In the genomic region with DNA sequence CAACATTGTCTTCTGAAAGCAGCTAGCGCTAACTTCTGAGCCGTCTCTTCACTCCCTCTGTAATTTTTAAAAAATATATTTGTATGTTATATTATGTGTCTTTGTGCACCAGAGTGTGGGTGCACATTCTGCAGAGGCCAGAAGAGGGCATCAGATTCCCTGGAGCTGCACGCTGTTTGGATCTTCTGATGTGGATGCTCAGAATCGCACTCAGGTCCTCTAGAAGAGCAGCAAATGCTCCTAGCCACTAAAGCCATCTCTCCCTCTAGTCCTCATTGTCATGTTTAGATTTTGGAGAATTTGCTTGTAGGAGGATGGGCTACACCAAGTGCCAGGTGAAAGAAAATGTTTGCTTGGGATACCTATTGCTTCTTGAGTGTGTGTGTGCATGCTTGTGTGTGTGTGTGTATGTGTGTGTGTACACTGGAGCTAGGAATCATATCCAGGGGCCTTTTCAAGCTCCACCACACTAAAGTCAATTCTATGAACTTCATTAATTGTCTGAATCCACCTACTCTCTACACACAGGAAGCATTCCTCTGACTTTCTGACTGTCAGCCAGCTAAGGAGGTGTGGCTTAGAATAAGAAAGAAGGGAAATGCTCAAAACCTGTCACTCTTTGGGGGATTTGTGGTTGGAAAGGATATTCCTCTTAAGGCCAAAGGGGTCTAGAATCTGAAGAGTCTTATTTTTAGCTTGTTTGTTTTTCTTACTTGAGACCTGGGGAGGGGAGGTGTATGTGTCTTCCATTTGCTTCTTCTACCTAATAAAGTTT, we compare ENCODE assay signal across 12 mouse cellular contexts. TPM values are rescaled to one million over a fixed set of nuclear protein-coding genes. Genes with fewer than 3 reads are reported as not detected.
DNase-seq lines count a peak whose midpoint lies in the region; ATAC-seq and TF ChIP-seq lines count a peak whose summit lies in the region.
"Had no signal": no experiment of that assay in that cellular context is flagged by ENCODE, and none has a peak within 500 bp of the region (broad histone marks: within the 10 kb centered on the region; RNA-seq: fewer than 3 reads in every experiment).

No protein-coding gene starts in this region.

- H3K27ac ChIP-seq in heart, embryonic 15.5 days = no peak overlapping the region
- H3K27ac ChIP-seq in lung, embryonic 14.5 days (ENCODE audit: low read depth) = no peak overlapping the region
- H3K27ac ChIP-seq in cortical plate, adult 2 months (ENCODE audit: insufficient read depth, low read length) = no peak overlapping the region
- H3K27ac ChIP-seq: hindbrain, postnatal 0 days; neural tube, embryonic 15.5 days had no signal

- H3K4me2 ChIP-seq in heart, embryonic 15.5 days = 0 out of 2 replicates have a peak overlapping the region, but pooled peaks have one; percentile 88
- H3K4me2 ChIP-seq in lung, embryonic 14.5 days = no peak overlapping the region

- H3K9me3 ChIP-seq in heart, embryonic 15.5 days (replicated peaks) = no peaks in the 10 kb centered on the region
- no peaks in the 10 kb centered on the region for H3K9me3 ChIP-seq in lung, embryonic 14.5 days (ENCODE audit: low read depth, low read length)
- H3K9me3 ChIP-seq: neural tube, embryonic 15.5 days had no signal

- no peak overlapping the region for H3K9ac ChIP-seq in heart, embryonic 15.5 days
- H3K9ac ChIP-seq in lung, embryonic 14.5 days = no peak overlapping the region

- peaks cover 31% of the 10 kb centered on the region for H3K4me1 ChIP-seq in heart, embryonic 15.5 days (replicated peaks)
- H3K4me1 ChIP-seq in lung, embryonic 14.5 days (ENCODE audit: insufficient read depth) = peaks cover 5% of the 10 kb centered on the region
- H3K4me1 ChIP-seq in cortical plate, adult 2 months (ENCODE audit: control insufficient read depth, insufficient read depth, low read length) = peaks cover 3% of the 10 kb centered on the region; the same call in 1 of the 2 replicates

- peak; percentile 36; the same call in 1 of the 2 replicates for TF ChIP-seq CTCF in lung, embryonic 14.5 days (IDR thresholded peaks at IDR 0.05; ENCODE audit: low read depth)
- TF ChIP-seq CTCF in cortical plate, adult 2 months (IDR thresholded peaks at IDR 0.05; ENCODE audit: extremely low read depth, insufficient read depth, low read length) = 0 out of 2 replicates have a peak, but pooled peaks have one; percentile 3

- no peak overlapping the region for H3K4me3 ChIP-seq in heart, embryonic 15.5 days
- H3K4me3 ChIP-seq in lung, embryonic 14.5 days (ENCODE audit: low read depth, low read length) = no peak overlapping the region
- no peak overlapping the region for H3K4me3 ChIP-seq in cortical plate, adult 2 months (ENCODE audit: insufficient read depth, low read length)

- ATAC-seq in heart, embryonic 15.5 days (replicated peaks; ENCODE audit: insufficient number of reproducible peaks, insufficient read depth, low FRiP score, low read depth) = no peak
- no peak for ATAC-seq in lung, embryonic 14.5 days (ENCODE audit: insufficient read depth)
- no peak for ATAC-seq in megakaryocyte, adult 5-6 weeks (ENCODE audit: poor library complexity, severe bottlenecking)
- ATAC-seq: Patski had no signal

- H3K27me3 ChIP-seq in heart, embryonic 15.5 days = no peaks in the 10 kb centered on the region
- H3K27me3 ChIP-seq in lung, embryonic 14.5 days (ENCODE audit: insufficient read depth, low read length) = no peaks in the 10 kb centered on the region
- H3K27me3 ChIP-seq in splenic B cell, adult 2 months (ENCODE audit: control insufficient read depth, insufficient read depth, low read length, poor library complexity, severe bottlenecking) = no peaks in the 10 kb centered on the region
- H3K27me3 ChIP-seq: neural tube, embryonic 15.5 days; Patski had no signal

- 98% methylated on average over 4 of the region's 4 CpGs for WGBS in heart, embryonic 15.5 days
- 98% methylated on average over 4 of the region's 4 CpGs for WGBS in lung, embryonic 14.5 days

- H3K36me3 ChIP-seq in heart, embryonic 15.5 days = peaks cover 23% of the 10 kb centered on the region
- peaks cover 14% of the 10 kb centered on the region for H3K36me3 ChIP-seq in lung, embryonic 14.5 days (ENCODE audit: insufficient read depth)
- H3K36me3 ChIP-seq in splenic B cell, adult 2 months (ENCODE audit: control insufficient read depth, insufficient read depth, low read length, poor library complexity, severe bottlenecking) = no peaks in the 10 kb centered on the region

- TF ChIP-seq POLR2A in cortical plate, adult 2 months (IDR thresholded peaks at IDR 0.05; ENCODE audit: extremely low read depth, insufficient read depth, low read length) = no peak

- no peak for DNase-seq in heart, adult 8-10 months (ENCODE audit: low spot score)
- peak; percentile 24 for DNase-seq in lung, embryonic 14.5 days
- DNase-seq in lung, postnatal 36 days = no peak
- peak; percentile 50 for DNase-seq in splenic B cell, adult 2 months (ENCODE audit: low read depth, low spot score)

RNA-seq across cellular contexts. Expression of a gene that starts 5.4 kb away (rescaled TPM):
- 7.9 and 13.4 TPM in 2 replicates for polyA plus RNA-seq in heart, embryonic 15.5 days (2015; fragmentation: Nextera tagmentation; extraction: Ambion mirVana)
- total RNA-seq in heart, adult 8-10 months (2022) = 1 to 10 TPM; 2.8 to 5.1 (median 4.0) TPM
- 18.0 and 24.2 TPM in 2 replicates for polyA plus RNA-seq in lung, embryonic 14.5 days (2014; fragmentation: Nextera tagmentation; extraction: Ambion mirVana)
- polyA plus RNA-seq in cortical plate, adult 2 months (2012; rRNA removed) = 0.89 and 1.3 TPM in 2 replicates
- 3.1 and 7.8 TPM in 2 replicates for total RNA-seq in megakaryocyte, adult 5-6 weeks (2015)
- total RNA-seq in megakaryocyte, adult 5-6 weeks (2017) = 4.6 and 5.4 TPM in 2 replicates

RNA-seq across cellular contexts. Expression of a gene that starts 12.4 kb away (rescaled TPM):
- 3.1 and 4.5 TPM in 2 replicates for polyA plus RNA-seq in heart, embryonic 15.5 days (2015; fragmentation: Nextera tagmentation; extraction: Ambion mirVana)
- total RNA-seq in heart, adult 8-10 months (2022) = 10 to 100 TPM in 1 of 4 experiments, 1 to 10 TPM in 3; 7.9 to 10.1 (median 8.8) TPM
- polyA plus RNA-seq in lung, embryonic 14.5 days (2014; fragmentation: Nextera tagmentation; extraction: Ambion mirVana) = 4.1 and 4.6 TPM in 2 replicates
- 12.8 and 14.1 TPM in 2 replicates for polyA plus RNA-seq in cortical plate, adult 2 months (2012; rRNA removed)
- 11.1 and 11.9 TPM in 2 replicates for total RNA-seq in megakaryocyte, adult 5-6 weeks (2015)
- total RNA-seq in megakaryocyte, adult 5-6 weeks (2017) = 9.3 and 11.8 TPM in 2 replicates

RNA-seq across cellular contexts. Expression of a gene that starts 19.7 kb away (rescaled TPM):
- polyA plus RNA-seq in heart, embryonic 15.5 days (2015; fragmentation: Nextera tagmentation; extraction: Ambion mirVana) = 24.8 and 37.1 TPM in 2 replicates
- total RNA-seq in heart, adult 8-10 months (2022) = 10 to 100 TPM; 92.4 to 99.5 (median 94.6) TPM
- polyA plus RNA-seq in lung, embryonic 14.5 days (2014; fragmentation: Nextera tagmentation; extraction: Ambion mirVana) = 96.9 and 104 TPM in 2 replicates
- 88.8 and 89.2 TPM in 2 replicates for polyA plus RNA-seq in cortical plate, adult 2 months (2012; rRNA removed)
- 91.3 and 102 TPM in 2 replicates for total RNA-seq in megakaryocyte, adult 5-6 weeks (2015)
- 69.3 and 90.7 TPM in 2 replicates for total RNA-seq in megakaryocyte, adult 5-6 weeks (2017)

RNA-seq across cellular contexts. Expression of a gene that starts 27.5 kb away (rescaled TPM):
- polyA plus RNA-seq in heart, embryonic 15.5 days (2015; fragmentation: Nextera tagmentation; extraction: Ambion mirVana) = 0.35 and 4.3 TPM in 2 replicates
- not detected for total RNA-seq in heart, adult 8-10 months (2022)
- polyA plus RNA-seq in lung, embryonic 14.5 days (2014; fragmentation: Nextera tagmentation; extraction: Ambion mirVana) = 0.24 TPM in 1 of 2 replicates, not detected in the other
- polyA plus RNA-seq in cortical plate, adult 2 months (2012; rRNA removed) = 0.15 and 0.26 TPM in 2 replicates
- 0.71 TPM in 1 of 2 replicates, not detected in the other for total RNA-seq in megakaryocyte, adult 5-6 weeks (2015)
- total RNA-seq in megakaryocyte, adult 5-6 weeks (2017) = not detected in 2 replicates
- total RNA-seq: left cerebral cortex, postnatal 10 days had no signal
- polyA plus RNA-seq: hindbrain, postnatal 0 days had no signal

RNA-seq across cellular contexts. Expression of a gene that starts 43.0 kb away (rescaled TPM):
- polyA plus RNA-seq in heart, embryonic 15.5 days (2015; fragmentation: Nextera tagmentation; extraction: Ambion mirVana) = 7.7 and 9.2 TPM in 2 replicates
- total RNA-seq in heart, adult 8-10 months (2022) = 10 to 100 TPM; 47.8 to 61.5 (median 56.2) TPM
- 0.43 and 0.58 TPM in 2 replicates for polyA plus RNA-seq in lung, embryonic 14.5 days (2014; fragmentation: Nextera tagmentation; extraction: Ambion mirVana)
- 2.8 TPM in 2 replicates for polyA plus RNA-seq in cortical plate, adult 2 months (2012; rRNA removed)
- 0.98 and 1.2 TPM in 2 replicates for total RNA-seq in megakaryocyte, adult 5-6 weeks (2015)
- 0.55 and 1.8 TPM in 2 replicates for total RNA-seq in megakaryocyte, adult 5-6 weeks (2017)
- total RNA-seq: megakaryocyte progenitor cell, adult 5-6 weeks had no signal

Comparison
In these comparisons a context has a peak if more than half of its experiments do, and no peak if none do; other contexts are left out.
1. DNase-seq: peak in lung, embryonic 14.5 days (single experiment) and splenic B cell, adult 2 months (single experiment); none in heart, adult 8-10 months (single experiment) and lung, postnatal 36 days (single experiment).